Mouse (Mus musculus) intestine, embryonic 15.5 days (tissue): Measurements from ENCODE around the gene Fermt3. TPM values are rescaled to one million over a fixed set of nuclear protein-coding genes. Genes with fewer than 3 reads are reported as not detected.

Experiments used
- ATAC-seq: fragments of 200-750 bp; cut with Nextera tagmentation; 2 replicates; pipeline ENCODE4 v1.8.0; 2017; ENCODE audit warnings: moderate TSS enrichment, moderate library complexity
- H3K27ac ChIP-seq: fragments of 300-500 bp; sonication (generic); 2 replicates; pipeline ENCODE4 v1.5.1; 2015; ENCODE audit warnings: mild to moderate bottlenecking, inconsistent platforms
- H3K27me3 ChIP-seq: fragments of 300-500 bp; sonication (generic); replicated peaks from 2 replicates; pipeline ENCODE4 v1.6.1; 2015; ENCODE audit warnings: inconsistent platforms
- H3K36me3 ChIP-seq: fragments of 300-500 bp; sonication (generic); 2 replicates; pipeline ENCODE4 v1.6.1; 2015; ENCODE audit warnings: inconsistent platforms
- H3K4me1 ChIP-seq: fragments of 300-500 bp; sonication (generic); replicated peaks from 2 replicates; pipeline ENCODE4 v1.6.1; 2015; ENCODE audit warnings: inconsistent platforms
- H3K4me2 ChIP-seq: fragments of 300-500 bp; sonication (generic); replicated peaks from 2 replicates; pipeline ENCODE4 v1.6.1; 2015; ENCODE audit warnings: mild to moderate bottlenecking, inconsistent platforms
- H3K4me3 ChIP-seq: fragments of 300-500 bp; sonication (generic); replicated peaks from 2 replicates; pipeline ENCODE4 v1.5.1; 2015; ENCODE audit warnings: inconsistent platforms
- H3K9ac ChIP-seq: fragments of 300-500 bp; sonication (generic); 2 replicates; pipeline ENCODE4 v1.6.1; 2015; ENCODE audit warnings: inconsistent platforms
- H3K9me3 ChIP-seq: fragments of 300-500 bp; sonication (generic); 2 replicates; pipeline ENCODE4 v1.6.1; 2016; ENCODE audit warnings: inconsistent platforms
- WGBS: fragments of 180-500 bp; shearing (Covaris S2); methylation state at CpG from one replicate; pipeline ENCODE4 v1.1.7; 2015; 5-methylcytosine and 5-hydroxymethylcytosine counted together
- polyA plus RNA-seq: library from polyadenylated mRNA; unstranded; fragments of >200 nt; fragmentation: Nextera tagmentation; extraction: Ambion mirVana; gene quantifications from 2 replicates; pipeline ENCODE4 v1.2.1, GENCODE M21; 2015

The Fermt3 gene
- polyA plus RNA-seq, result 9.8 and 10.1 TPM in 2 replicates

GRCm38 (mm10) chr19:7019191-7019590 is at the start of gene Fermt3:
TSS of gene Fermt3 (minus strand) at chr19:7019469.
- Histone ChIP-seq H3K27ac (0 out of 2 replicates have a peak within 1 kb of the TSS, but pooled peaks have one; percentile 7), H3K36me3 (peaks cover 30% of the 10 kb centered on the region), H3K9me3 (no peaks in the 10 kb centered on the region), H3K4me1 (no peaks in the 10 kb centered on the region), H3K27me3 (no peaks in the 10 kb centered on the region), H3K4me3 (no peak within 1 kb of the TSS), H3K4me2 (no peak within 1 kb of the TSS), H3K9ac (no peak within 1 kb of the TSS)
- 74% methylated on average over 5 of the region's 5 CpGs for whole genome bisulfite sequencing
- peak; percentile 75 for ATAC-seq

DNA sequence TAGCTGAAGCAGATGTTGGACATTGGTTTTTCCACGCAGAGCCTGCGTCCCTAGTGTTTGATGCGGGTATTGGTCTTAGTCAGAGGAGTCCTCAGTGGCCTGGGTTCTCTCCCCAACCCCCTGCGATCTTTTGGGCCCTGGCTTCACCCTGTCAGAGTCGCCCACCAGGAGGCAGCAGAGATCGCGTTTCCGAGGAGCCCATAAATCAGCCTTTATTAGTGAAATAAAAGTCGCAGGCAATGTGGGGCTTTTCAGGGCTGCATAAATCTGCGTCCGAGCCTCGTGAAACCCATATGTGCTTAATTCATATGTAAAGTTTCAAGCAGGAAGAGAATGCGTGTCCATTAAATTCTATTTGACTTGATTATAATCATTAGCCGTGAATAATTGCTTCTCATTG is 48.9 kb upstream of the Fermt3 start:
- no peak overlapping the region for H3K27ac ChIP-seq
- 5% methylated on average over 14 of the region's 14 CpGs for WGBS
- H3K27me3 ChIP-seq, result peaks cover 24% of the 10 kb centered on the region
- H3K4me2 ChIP-seq, result no peak overlapping the region
- peaks cover 38% of the 10 kb centered on the region for H3K4me1 ChIP-seq
- H3K9me3 ChIP-seq, result no peaks in the 10 kb centered on the region
- H3K9ac ChIP-seq, result no peak overlapping the region
- H3K4me3 ChIP-seq, result no peak overlapping the region
- no peaks in the 10 kb centered on the region for H3K36me3 ChIP-seq
- 0 out of 2 replicates have a peak, but pooled peaks have one; percentile 19 for ATAC-seq

DNA sequence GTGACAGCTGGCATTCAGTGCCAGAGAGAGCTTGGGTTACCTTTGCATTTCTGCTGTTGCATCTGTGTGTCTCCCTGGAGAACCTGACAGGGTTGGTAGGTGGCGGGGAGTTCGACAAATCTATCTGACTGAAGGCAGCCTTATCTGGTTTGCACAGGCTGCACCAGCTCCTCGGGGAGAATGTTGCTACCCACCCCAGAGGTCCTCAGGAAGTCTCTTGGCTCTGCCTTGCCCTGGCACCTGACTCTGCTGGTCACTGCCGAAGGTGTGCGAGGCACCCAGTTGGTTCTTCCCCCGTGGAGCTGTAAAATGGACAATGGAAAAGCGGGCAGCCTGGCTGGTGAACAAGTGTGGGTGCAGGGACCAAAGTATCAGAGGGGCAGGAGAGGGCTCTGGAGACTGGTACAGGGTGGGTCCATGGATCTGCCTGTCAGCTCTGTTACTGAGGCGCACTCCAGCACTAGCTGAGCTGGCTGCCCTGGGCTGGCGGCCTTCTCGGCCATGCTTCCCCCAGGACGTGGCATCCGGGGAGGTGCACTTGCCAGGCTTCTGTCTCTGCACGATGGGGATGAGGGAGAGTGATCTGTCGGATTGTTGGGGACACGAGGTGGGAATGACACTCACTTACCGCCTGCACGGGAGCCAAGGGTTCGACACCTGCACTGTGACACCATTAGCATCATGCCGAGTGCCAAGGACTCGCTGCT is 48.2 kb upstream of the Fermt3 start:
- no peaks in the 10 kb centered on the region for H3K36me3 ChIP-seq
- ATAC-seq, result no peak
- no peaks in the 10 kb centered on the region for H3K9me3 ChIP-seq
- H3K27me3 ChIP-seq, result peaks cover 24% of the 10 kb centered on the region
- no peak overlapping the region for H3K27ac ChIP-seq
- no peak overlapping the region for H3K9ac ChIP-seq
- H3K4me3 ChIP-seq, result no peak overlapping the region
- no peak overlapping the region for H3K4me2 ChIP-seq
- 49% methylated on average over 20 of the region's 20 CpGs for WGBS
- H3K4me1 ChIP-seq, result peaks cover 38% of the 10 kb centered on the region

- 29% methylated on average over 8 of the region's 8 CpGs for WGBS
- H3K9ac ChIP-seq, result no peak overlapping the region
- H3K9me3 ChIP-seq, result no peaks in the 10 kb centered on the region
- H3K27ac ChIP-seq, result peak overlapping the region; percentile 68
- H3K4me1 ChIP-seq, result peaks cover 38% of the 10 kb centered on the region
- peak overlapping the region; percentile 36 for H3K4me2 ChIP-seq
- H3K27me3 ChIP-seq, result peaks cover 21% of the 10 kb centered on the region
- no peak overlapping the region for H3K4me3 ChIP-seq
- H3K36me3 ChIP-seq, result no peaks in the 10 kb centered on the region
- 0 out of 2 replicates have a peak, but pooled peaks have one; percentile 2 for ATAC-seq
Measured at GRCm38 (mm10) chr19:7066828-7067342, 47.6 kb upstream of the Fermt3 start.

- peak overlapping the region; percentile 68 for H3K27ac ChIP-seq
- ATAC-seq, result peak; percentile 56
- no peak overlapping the region for H3K4me3 ChIP-seq
- peak overlapping the region; percentile 36 for H3K4me2 ChIP-seq
- 32% methylated on average over 15 of the region's 15 CpGs for WGBS
- H3K9me3 ChIP-seq, result no peaks in the 10 kb centered on the region
- peaks cover 38% of the 10 kb centered on the region for H3K4me1 ChIP-seq
- peaks cover 20% of the 10 kb centered on the region for H3K27me3 ChIP-seq
- H3K9ac ChIP-seq, result no peak overlapping the region
- no peaks in the 10 kb centered on the region for H3K36me3 ChIP-seq
Measured at GRCm38 (mm10) chr19:7066034-7066827, 47.0 kb upstream of the Fermt3 start.

- Histone ChIP-seq H3K4me3 (no peak overlapping the region), H3K9me3 (no peaks in the 10 kb centered on the region), H3K4me1 (peaks cover 27% of the 10 kb centered on the region), H3K9ac (no peak overlapping the region), H3K4me2 (no peak overlapping the region), H3K27me3 (peaks cover 18% of the 10 kb centered on the region), H3K36me3 (no peaks in the 10 kb centered on the region), H3K27ac (no peak overlapping the region)
- peak; percentile 68 for ATAC-seq
- 6% methylated on average over 3 of the region's 3 CpGs for WGBS
Measured at GRCm38 (mm10) chr19:7064571-7064970, 45.3 kb upstream of the Fermt3 start.

DNA sequence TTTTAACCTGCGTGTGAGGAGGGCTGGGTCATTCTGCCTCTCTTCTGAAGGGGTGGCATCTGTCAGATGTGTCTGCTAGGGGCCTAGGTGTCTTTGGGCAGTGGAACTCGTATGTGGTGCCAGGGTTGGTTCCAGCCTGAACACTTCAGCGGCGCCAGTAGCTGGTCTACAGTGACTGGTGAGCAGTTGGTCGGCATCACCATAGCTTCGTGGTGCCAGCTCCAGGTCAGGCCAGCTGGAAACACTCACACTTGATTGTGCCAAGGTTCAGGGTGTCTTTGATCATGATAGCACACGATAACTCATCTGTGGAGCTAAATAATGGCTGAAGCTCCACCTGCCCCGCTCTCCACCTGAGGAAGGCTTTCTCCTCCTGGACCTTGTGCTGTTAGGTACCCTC is 43.6 kb upstream of the Fermt3 start:
- Histone ChIP-seq H3K9ac (no peak overlapping the region), H3K27me3 (peaks cover 6% of the 10 kb centered on the region), H3K9me3 (no peaks in the 10 kb centered on the region), H3K4me3 (no peak overlapping the region), H3K4me2 (no peak overlapping the region), H3K27ac (no peak overlapping the region), H3K36me3 (no peaks in the 10 kb centered on the region), H3K4me1 (peaks cover 28% of the 10 kb centered on the region)
- WGBS, result 88% methylated on average over 8 of the region's 8 CpGs
- ATAC-seq, result no peak

GRCm38 (mm10) chr19:7062110-7062509 is 42.8 kb upstream of the Fermt3 start:
- Histone ChIP-seq H3K4me1 (peaks cover 28% of the 10 kb centered on the region), H3K9me3 (no peaks in the 10 kb centered on the region), H3K4me3 (no peak overlapping the region), H3K4me2 (no peak overlapping the region), H3K27ac (no peak overlapping the region), H3K9ac (no peak overlapping the region), H3K27me3 (no peaks in the 10 kb centered on the region), H3K36me3 (no peaks in the 10 kb centered on the region)
- 84% methylated on average over 5 of the region's 5 CpGs for WGBS
- no peak for ATAC-seq

GRCm38 (mm10) chr19:7058541-7058940 is 39.3 kb upstream of the Fermt3 start:
- no peaks in the 10 kb centered on the region for H3K36me3 ChIP-seq
- no peaks in the 10 kb centered on the region for H3K27me3 ChIP-seq
- 67% methylated on average over 6 of the region's 6 CpGs for WGBS
- peaks cover 23% of the 10 kb centered on the region for H3K4me1 ChIP-seq
- no peak overlapping the region for H3K27ac ChIP-seq
- no peak for ATAC-seq
- H3K9ac ChIP-seq, result no peak overlapping the region
- peak overlapping the region; percentile 100 for H3K4me2 ChIP-seq
- no peaks in the 10 kb centered on the region for H3K9me3 ChIP-seq
- H3K4me3 ChIP-seq, result no peak overlapping the region

DNA sequence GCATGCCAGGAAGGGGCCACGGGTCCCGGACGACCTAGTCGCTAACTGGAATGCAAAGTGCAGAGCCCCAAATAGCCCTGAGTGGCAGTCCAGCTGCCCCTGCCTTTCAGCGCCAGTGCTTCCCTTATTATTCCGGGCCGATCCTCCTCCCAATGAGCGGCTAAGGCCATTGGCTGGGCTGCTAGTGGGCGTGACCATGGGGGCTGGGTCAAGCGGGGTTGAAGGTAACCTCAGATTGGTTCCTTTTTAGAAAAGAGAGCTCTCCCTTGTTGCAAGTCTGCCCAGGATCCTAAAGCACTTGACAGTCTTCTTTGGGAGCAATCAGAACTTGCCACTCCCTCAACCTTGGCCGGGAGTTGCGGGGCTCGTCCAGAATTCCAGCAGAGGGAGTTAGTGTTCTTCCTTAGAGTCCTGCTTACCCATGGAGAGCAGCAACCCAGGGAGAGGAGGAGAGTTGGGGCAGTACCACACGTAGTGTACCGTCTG is 38.5 kb upstream of the Fermt3 start:
- peak overlapping the region; percentile 100 for H3K4me2 ChIP-seq
- H3K9me3 ChIP-seq, result no peaks in the 10 kb centered on the region
- H3K9ac ChIP-seq, result peak overlapping the region; percentile 63
- H3K4me3 ChIP-seq, result peak overlapping the region; percentile 70
- peak overlapping the region; percentile 65; the same call in 1 of the 2 replicates for H3K27ac ChIP-seq
- under 1% methylated on average over 15 of the region's 15 CpGs for WGBS
- no peaks in the 10 kb centered on the region for H3K36me3 ChIP-seq
- peaks cover 23% of the 10 kb centered on the region for H3K4me1 ChIP-seq
- peak; percentile 85 for ATAC-seq
- no peaks in the 10 kb centered on the region for H3K27me3 ChIP-seq

DNA sequence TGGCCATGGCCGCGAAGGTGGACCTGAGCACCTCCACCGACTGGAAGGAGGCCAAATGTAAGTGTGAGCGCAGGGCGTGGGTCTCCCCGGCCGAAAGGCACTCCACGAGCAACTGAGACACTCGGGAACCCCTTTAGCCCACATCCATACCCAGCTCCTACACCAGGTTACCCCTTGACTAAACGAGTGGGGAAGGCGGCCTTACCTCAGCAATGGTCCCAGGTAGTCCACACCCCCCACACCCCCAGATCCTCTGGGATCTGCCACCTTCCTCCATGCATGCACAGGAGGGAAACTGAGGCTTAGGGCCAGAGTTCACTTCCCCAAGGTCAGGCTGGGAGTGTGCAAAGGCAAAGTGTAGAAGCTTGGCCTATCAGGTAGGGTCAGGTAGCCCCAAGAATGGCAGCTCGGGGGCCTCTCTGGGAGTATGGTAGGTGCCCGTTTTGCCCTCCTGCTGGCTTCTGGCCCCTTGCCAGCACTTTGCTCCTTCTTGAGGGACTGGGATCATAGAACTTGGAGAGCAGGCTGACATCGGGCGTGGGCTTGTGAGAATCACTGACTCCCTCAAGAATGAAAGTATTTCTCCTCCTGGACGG is 38.0 kb upstream of the Fermt3 start:
- peaks cover 23% of the 10 kb centered on the region for H3K4me1 ChIP-seq
- peak; percentile 56 for ATAC-seq
- H3K4me3 ChIP-seq, result peak overlapping the region; percentile 70
- 1% methylated on average over 16 of the region's 16 CpGs for WGBS
- H3K4me2 ChIP-seq, result peak overlapping the region; percentile 100
- peak overlapping the region; percentile 63 for H3K9ac ChIP-seq
- no peaks in the 10 kb centered on the region for H3K36me3 ChIP-seq
- H3K27me3 ChIP-seq, result no peaks in the 10 kb centered on the region
- no peaks in the 10 kb centered on the region for H3K9me3 ChIP-seq
- H3K27ac ChIP-seq, result peak overlapping the region; percentile 65; the same call in 1 of the 2 replicates
